Mouse (Mus musculus) lung, embryonic 14.5 days (tissue): ENCODE data around the gene 4930507D05Rik. TPM values are rescaled to one million over a fixed set of nuclear protein-coding genes. Genes with fewer than 3 reads are reported as not detected.

Source experiments
- ATAC-seq: fragments of 200-750 bp; cut with Nextera tagmentation; 2 replicates; pipeline ENCODE4 v1.8.0; 2017; ENCODE audit warnings: mild to moderate bottlenecking, moderate TSS enrichment, moderate library complexity; ENCODE audit not compliant: insufficient read depth
- DNase-seq: peaks from one replicate; pipeline ENCODE4 v3.0.0-alpha.2; 2015
- H3K27ac ChIP-seq: fragments of 300-500 bp; sonication (generic); 2 replicates; pipeline ENCODE4 v1.5.1; 2014; ENCODE audit warnings: low read depth, mild to moderate bottlenecking, moderate library complexity
- H3K27me3 ChIP-seq: fragments of 300-500 bp; sonication (generic); 2 replicates; pipeline ENCODE4 v1.6.1; 2014; ENCODE audit warnings: low read length, control low read depth; ENCODE audit not compliant: insufficient read depth
- H3K36me3 ChIP-seq: fragments of 300-500 bp; sonication (generic); 2 replicates; pipeline ENCODE4 v1.6.1; 2014; ENCODE audit warnings: control low read depth; ENCODE audit not compliant: insufficient read depth
- H3K4me1 ChIP-seq: fragments of 300-500 bp; sonication (generic); 2 replicates; pipeline ENCODE4 v1.6.1; 2014; ENCODE audit warnings: antibody characterized with exemption, control low read depth; ENCODE audit not compliant: insufficient read depth
- H3K4me2 ChIP-seq: fragments of 300-500 bp; sonication (generic); 2 replicates; pipeline ENCODE4 v1.6.1; 2014; ENCODE audit warnings: mild to moderate bottlenecking
- H3K4me3 ChIP-seq: fragments of 300-500 bp; sonication (generic); 2 replicates; pipeline ENCODE4 v1.5.1; 2014; ENCODE audit warnings: low read depth, low read length
- H3K9ac ChIP-seq: fragments of 300-500 bp; sonication (generic); 2 replicates; pipeline ENCODE4 v1.6.1; 2014
- H3K9me3 ChIP-seq: fragments of 300-500 bp; sonication (generic); 2 replicates; pipeline ENCODE4 v1.6.1; 2016; ENCODE audit warnings: low read depth, low read length, control low read depth
- CTCF ChIP-seq: IDR thresholded peaks from 2 replicates; pipeline ENCODE4 v1.5.1; 2016; ENCODE audit warnings: antibody characterized with exemption, low read depth
- WGBS: fragments of 180-500 bp; shearing (Covaris S2); extraction: QIAGEN DNeasy Blood & Tissue Kit; methylation state at CpG from one replicate; pipeline ENCODE4 v1.1.7; 2014; 5-methylcytosine and 5-hydroxymethylcytosine counted together
- polyA plus RNA-seq: library from polyadenylated mRNA; unstranded; fragments of >200 nt; fragmentation: Nextera tagmentation; extraction: Ambion mirVana; gene quantifications from 2 replicates; pipeline ENCODE4 v1.2.1, GENCODE M21; 2014

Gene 4930507D05Rik
- polyA plus RNA-seq = 0.50 and 0.60 TPM in 2 replicates

GRCm38 (mm10) chr10:62449364-62450279, at the start of gene 4930507D05Rik, which contains the start of gene Supv3l1:
TSS of gene 4930507D05Rik (plus strand) at chr10:62449489.
TSS of gene Supv3l1 (minus strand) at chr10:62449738.
- H3K9ac ChIP-seq = peak within 1 kb of the TSS; percentile 97
- H3K36me3 ChIP-seq = peaks cover 30% of the 10 kb centered on the region
- H3K4me2 ChIP-seq = peak within 1 kb of the TSS; percentile 77
- H3K9me3 ChIP-seq = no peaks in the 10 kb centered on the region
- ATAC-seq (peak; percentile 93), DNase-seq (peak; percentile 94)
- TF ChIP-seq CTCF = no peak
- peak within 1 kb of the TSS; percentile 83 for H3K27ac ChIP-seq
- 0 out of 2 replicates have a peak, but pooled peaks cover 5% of the 10 kb centered on the region for H3K4me1 ChIP-seq
- H3K27me3 ChIP-seq = no peaks in the 10 kb centered on the region
- WGBS = under 1% methylated on average over 73 of the region's 73 CpGs
- H3K4me3 ChIP-seq = peak within 1 kb of the TSS; percentile 99

- H3K4me2 ChIP-seq = no peak overlapping the region
- H3K4me1 ChIP-seq = no peaks in the 10 kb centered on the region
- H3K27me3 ChIP-seq = no peaks in the 10 kb centered on the region
- ATAC-seq (no peak), DNase-seq (no peak)
- H3K9ac ChIP-seq = no peak overlapping the region
- no peak for TF ChIP-seq CTCF
- no peak overlapping the region for H3K27ac ChIP-seq
- no peaks in the 10 kb centered on the region for H3K9me3 ChIP-seq
- WGBS = 75% methylated on average over 19 of the region's 19 CpGs
- H3K4me3 ChIP-seq = no peak overlapping the region
- H3K36me3 ChIP-seq = no peaks in the 10 kb centered on the region
These were observed 47.6 kb upstream of the 4930507D05Rik start for GRCm38 (mm10) chr10:62401641-62402111.

GRCm38 (mm10) chr10:62404901-62405300, 44.4 kb upstream of the 4930507D05Rik start:
- no peaks in the 10 kb centered on the region for H3K9me3 ChIP-seq
- WGBS = 35% methylated on average over 14 of the region's 14 CpGs
- peak overlapping the region; percentile 50 for H3K4me2 ChIP-seq
- peak overlapping the region; percentile 14; the same call in 1 of the 2 replicates for H3K4me3 ChIP-seq
- H3K9ac ChIP-seq = 0 out of 2 replicates have a peak overlapping the region, but pooled peaks have one; percentile 23
- H3K4me1 ChIP-seq = no peaks in the 10 kb centered on the region
- H3K27me3 ChIP-seq = no peaks in the 10 kb centered on the region
- ATAC-seq = peak; percentile 87
- DNase-seq = peak; percentile 83
- no peak overlapping the region for H3K27ac ChIP-seq
- no peaks in the 10 kb centered on the region for H3K36me3 ChIP-seq
- TF ChIP-seq CTCF = no peak

- TF ChIP-seq CTCF = peak; percentile 92
- Histone ChIP-seq H3K36me3 (no peaks in the 10 kb centered on the region), H3K27ac (no peak overlapping the region), H3K9me3 (no peaks in the 10 kb centered on the region), H3K4me3 (no peak overlapping the region), H3K4me2 (no peak overlapping the region), H3K9ac (no peak overlapping the region), H3K4me1 (0 out of 2 replicates have a peak, but pooled peaks cover 4% of the 10 kb centered on the region), H3K27me3 (no peaks in the 10 kb centered on the region)
- no peak; the same call in 1 of the 2 replicates for ATAC-seq
- DNase-seq = peak; percentile 84
- 10% methylated on average over 5 of the region's 5 CpGs for WGBS
These were observed 38.3 kb upstream of the 4930507D05Rik start for GRCm38 (mm10) chr10:62410943-62411342.

- Histone ChIP-seq H3K4me3 (no peak overlapping the region), H3K4me1 (0 out of 2 replicates have a peak, but pooled peaks cover 4% of the 10 kb centered on the region), H3K4me2 (no peak overlapping the region), H3K27ac (no peak overlapping the region), H3K36me3 (no peaks in the 10 kb centered on the region), H3K27me3 (no peaks in the 10 kb centered on the region), H3K9ac (no peak overlapping the region), H3K9me3 (no peaks in the 10 kb centered on the region)
- ATAC-seq (no peak), DNase-seq (peak; percentile 17)
- 62% methylated on average over 19 of the region's 19 CpGs for WGBS
- no peak for TF ChIP-seq CTCF
These were observed 37.6 kb upstream of the 4930507D05Rik start for GRCm38 (mm10) chr10:62411431-62412410.

GRCm38 (mm10) chr10:62412906-62413605, 36.2 kb upstream of the 4930507D05Rik start:
- Histone ChIP-seq H3K36me3 (no peaks in the 10 kb centered on the region), H3K27ac (peak overlapping the region; percentile 89), H3K27me3 (no peaks in the 10 kb centered on the region), H3K4me1 (0 out of 2 replicates have a peak, but pooled peaks cover 4% of the 10 kb centered on the region), H3K4me3 (no peak overlapping the region), H3K4me2 (peak overlapping the region; percentile 23; the same call in 1 of the 2 replicates), H3K9ac (no peak overlapping the region), H3K9me3 (no peaks in the 10 kb centered on the region)
- peak; percentile 47 for DNase-seq
- ATAC-seq = peak; percentile 68
- 4% methylated on average over 8 of the region's 8 CpGs for WGBS
- TF ChIP-seq CTCF = no peak
